Mouse (Mus musculus): Measurements from ENCODE around the gene Zfp213. TPM values are rescaled to one million over a fixed set of nuclear protein-coding genes. Genes with fewer than 3 reads are reported as not detected.
"Not testable (repeated sequence)": the region's sequence is repeated elsewhere in the genome, so short reads cannot be mapped to it uniquely, and the experiment has no call there.

The Zfp213 gene
- polyA plus RNA-seq, 1 experiment from 2014 or later, result 8.9 TPM

- TF ChIP-seq CTCF (IDR thresholded peaks at IDR 0.05; ENCODE audit: low read depth) (no peak), EP300 (optimal IDR thresholded peaks at IDR 0.05) (no peak)
- 35% methylated on average over 31 of the region's 31 CpGs for WGBS
- no peak overlapping the region for H3K27ac ChIP-seq (replicated peaks)
- no peaks in the 10 kb centered on the region; the same call in 1 of the 2 replicates for H3K27me3 ChIP-seq (ENCODE audit: control insufficient read depth, insufficient read depth, low read length)
- H3K9me3 ChIP-seq (ENCODE audit: control insufficient read depth, low read length), result no peaks in the 10 kb centered on the region
- DNase-seq (ENCODE audit: low spot score) (peak; percentile 12), ATAC-seq (ENCODE audit: low FRiP score, low TSS enrichment) (no peak)
- H3K36me3 ChIP-seq (ENCODE audit: control insufficient read depth, insufficient read depth, low read length), result no peaks in the 10 kb centered on the region
- no peak overlapping the region for H3K4me2 ChIP-seq (replicated peaks; ENCODE audit: low read depth)
- H3K9ac ChIP-seq (ENCODE audit: low read length), result no peak overlapping the region
- H3K4me1 ChIP-seq (replicated peaks; ENCODE audit: control insufficient read depth, insufficient read depth), result no peaks in the 10 kb centered on the region
- H3K4me3 ChIP-seq (ENCODE audit: low read depth, low read length), result no peak overlapping the region
These were observed 23.2 kb downstream of the Zfp213 start for GRCm38 (mm10) chr17:23540605-23541475.

- WGBS, result 52% methylated on average over 3 of the region's 3 CpGs
- no peak overlapping the region for H3K4me3 ChIP-seq (ENCODE audit: low read depth, low read length)
- no peak for TF ChIP-seq CTCF (IDR thresholded peaks at IDR 0.05; ENCODE audit: low read depth)
- TF ChIP-seq EP300 (optimal IDR thresholded peaks at IDR 0.05), result no peak
These were observed 23.9 kb downstream of the Zfp213 start for GRCm38 (mm10) chr17:23540106-23540505.

GRCm38 (mm10) chr17:23539608-23540007 is 24.4 kb downstream of the Zfp213 start:
- 89% methylated on average over 5 of the region's 5 CpGs for WGBS
- Histone ChIP-seq H3K4me1 (replicated peaks; ENCODE audit: control insufficient read depth, insufficient read depth) (no peaks in the 10 kb centered on the region), H3K36me3 (ENCODE audit: control insufficient read depth, insufficient read depth, low read length) (no peaks in the 10 kb centered on the region), H3K27me3 (ENCODE audit: control insufficient read depth, insufficient read depth, low read length) (no peaks in the 10 kb centered on the region; the same call in 1 of the 2 replicates), H3K27ac (replicated peaks) (no peak overlapping the region), H3K4me2 (replicated peaks; ENCODE audit: low read depth) (no peak overlapping the region), H3K4me3 (ENCODE audit: low read depth, low read length) (no peak overlapping the region), H3K9ac (ENCODE audit: low read length) (no peak overlapping the region), H3K9me3 (ENCODE audit: control insufficient read depth, low read length) (no peaks in the 10 kb centered on the region)
- no peak for TF ChIP-seq EP300 (optimal IDR thresholded peaks at IDR 0.05)
- TF ChIP-seq CTCF (IDR thresholded peaks at IDR 0.05; ENCODE audit: low read depth), result no peak
- DNase-seq (ENCODE audit: low spot score) (no peak), ATAC-seq (ENCODE audit: low FRiP score, low TSS enrichment) (no peak)

More at GRCm38 (mm10) chr17:23540106-23540505, 23.9 kb downstream of the Zfp213 start:
- Histone ChIP-seq H3K9me3 (ENCODE audit: control insufficient read depth, low read length) (no peaks in the 10 kb centered on the region), H3K4me1 (replicated peaks; ENCODE audit: control insufficient read depth, insufficient read depth) (no peaks in the 10 kb centered on the region), H3K27ac (replicated peaks) (no peak overlapping the region), H3K4me2 (replicated peaks; ENCODE audit: low read depth) (no peak overlapping the region), H3K36me3 (ENCODE audit: control insufficient read depth, insufficient read depth, low read length) (no peaks in the 10 kb centered on the region), H3K9ac (ENCODE audit: low read length) (no peak overlapping the region), H3K27me3 (ENCODE audit: control insufficient read depth, insufficient read depth, low read length) (no peaks in the 10 kb centered on the region; the same call in 1 of the 2 replicates)
- DNase-seq (ENCODE audit: low spot score), result no peak
- no peak for ATAC-seq (ENCODE audit: low FRiP score, low TSS enrichment)

GRCm38 (mm10) chr17:23538299-23539015 is 25.6 kb downstream of the Zfp213 start:
- H3K27ac ChIP-seq (replicated peaks), result no peak overlapping the region
- no peaks in the 10 kb centered on the region; the same call in 1 of the 2 replicates for H3K27me3 ChIP-seq (ENCODE audit: control insufficient read depth, insufficient read depth, low read length)
- no peaks in the 10 kb centered on the region for H3K4me1 ChIP-seq (replicated peaks; ENCODE audit: control insufficient read depth, insufficient read depth)
- peak overlapping the region; percentile 23; the same call in 1 of the 2 replicates for H3K9ac ChIP-seq (ENCODE audit: low read length)
- peak overlapping the region; percentile 46 for H3K4me2 ChIP-seq (replicated peaks; ENCODE audit: low read depth)
- ATAC-seq (ENCODE audit: low FRiP score, low TSS enrichment) (no peak), DNase-seq (ENCODE audit: low spot score) (no peak)
- TF ChIP-seq EP300 (optimal IDR thresholded peaks at IDR 0.05), result no peak
- TF ChIP-seq CTCF (IDR thresholded peaks at IDR 0.05; ENCODE audit: low read depth), result no peak
- 9% methylated on average over 21 of the region's 21 CpGs for WGBS
- no peaks in the 10 kb centered on the region for H3K9me3 ChIP-seq (ENCODE audit: control insufficient read depth, low read length)
- no peaks in the 10 kb centered on the region for H3K36me3 ChIP-seq (ENCODE audit: control insufficient read depth, insufficient read depth, low read length)
- peak overlapping the region; percentile 32 for H3K4me3 ChIP-seq (ENCODE audit: low read depth, low read length)

- TF ChIP-seq CTCF (IDR thresholded peaks at IDR 0.05; ENCODE audit: low read depth) (no peak), EP300 (optimal IDR thresholded peaks at IDR 0.05) (no peak)
- WGBS, result 7% methylated on average over 27 of the region's 27 CpGs
These were observed 26.3 kb downstream of the Zfp213 start for GRCm38 (mm10) chr17:23537554-23538255.

GRCm38 (mm10) chr17:23535046-23535788 is 28.8 kb downstream of the Zfp213 start:
- 5% methylated on average over 16 of the region's 29 CpGs for whole genome bisulfite sequencing
- H3K27ac ChIP-seq (replicated peaks); H3K4me1 ChIP-seq (replicated peaks; ENCODE audit: control insufficient read depth, insufficient read depth); H3K4me3 ChIP-seq (ENCODE audit: low read depth, low read length); H3K36me3 ChIP-seq (ENCODE audit: control insufficient read depth, insufficient read depth, low read length); H3K9ac ChIP-seq (ENCODE audit: low read length); H3K27me3 ChIP-seq (ENCODE audit: control insufficient read depth, insufficient read depth, low read length); H3K9me3 ChIP-seq (ENCODE audit: control insufficient read depth, low read length); DNase-seq (ENCODE audit: low spot score); ATAC-seq (ENCODE audit: low FRiP score, low TSS enrichment): not testable (repeated sequence)
- H3K4me2 ChIP-seq (replicated peaks; ENCODE audit: low read depth), result peak overlapping the region; percentile 14; the same call in 1 of the 2 replicates

More at GRCm38 (mm10) chr17:23537554-23538255, 26.3 kb downstream of the Zfp213 start:
- Histone ChIP-seq H3K27me3 (ENCODE audit: control insufficient read depth, insufficient read depth, low read length) (no peaks in the 10 kb centered on the region; the same call in 1 of the 2 replicates), H3K36me3 (ENCODE audit: control insufficient read depth, insufficient read depth, low read length) (no peaks in the 10 kb centered on the region), H3K27ac (replicated peaks) (no peak overlapping the region), H3K4me3 (ENCODE audit: low read depth, low read length) (peak overlapping the region; percentile 32), H3K9ac (ENCODE audit: low read length) (no peak overlapping the region), H3K4me1 (replicated peaks; ENCODE audit: control insufficient read depth, insufficient read depth) (no peaks in the 10 kb centered on the region), H3K4me2 (replicated peaks; ENCODE audit: low read depth) (peak overlapping the region; percentile 46), H3K9me3 (ENCODE audit: control insufficient read depth, low read length) (no peaks in the 10 kb centered on the region)
- no peak for ATAC-seq (ENCODE audit: low FRiP score, low TSS enrichment)
- peak; percentile 12 for DNase-seq (ENCODE audit: low spot score)

GRCm38 (mm10) chr17:23533591-23534490 is 30.2 kb downstream of the Zfp213 start:
- not testable (repeated sequence) for H3K27me3 ChIP-seq (ENCODE audit: control insufficient read depth, insufficient read depth, low read length)

More at GRCm38 (mm10) chr17:23533591-23534490, 30.2 kb downstream of the Zfp213 start:
- not testable (repeated sequence) for H3K9ac ChIP-seq (ENCODE audit: low read length); H3K4me1 ChIP-seq (replicated peaks; ENCODE audit: control insufficient read depth, insufficient read depth); H3K36me3 ChIP-seq (ENCODE audit: control insufficient read depth, insufficient read depth, low read length); H3K9me3 ChIP-seq (ENCODE audit: control insufficient read depth, low read length); DNase-seq (ENCODE audit: low spot score); H3K4me3 ChIP-seq (ENCODE audit: low read depth, low read length); H3K27ac ChIP-seq (replicated peaks); H3K4me2 ChIP-seq (replicated peaks; ENCODE audit: low read depth); ATAC-seq (ENCODE audit: low FRiP score, low TSS enrichment)
- WGBS, result 9% methylated on average over 9 of the region's 23 CpGs
